Mouse (Mus musculus) olfactory bulb, adult 2 months (tissue): Measurements from ENCODE around the gene Cope. TPM values are rescaled to one million over a fixed set of nuclear protein-coding genes. Genes with fewer than 3 reads are reported as not detected.

Experiments used
- H3K27ac ChIP-seq: fragments of 200-500 bp; 2 replicates; pipeline ENCODE4 v1.5.1; 2012; ENCODE audit warnings: low read depth, low read length; ENCODE audit not compliant: insufficient read depth
- H3K4me1 ChIP-seq: fragments of 200-500 bp; 2 replicates; pipeline ENCODE4 v1.6.1; 2012; ENCODE audit warnings: low read length; ENCODE audit not compliant: control insufficient read depth, insufficient read depth
- H3K4me3 ChIP-seq: fragments of 200-500 bp; 2 replicates; pipeline ENCODE4 v1.5.1; 2012; ENCODE audit warnings: mild to moderate bottlenecking, low read depth, low read length, moderate library complexity; ENCODE audit not compliant: insufficient read depth
- CTCF ChIP-seq: fragments of 200-500 bp; IDR thresholded peaks from 2 replicates; pipeline ENCODE4 v1.5.1; 2012; ENCODE audit warnings: low read depth, mild to moderate bottlenecking, low read length, moderate library complexity; ENCODE audit not compliant: insufficient read depth
- POLR2A ChIP-seq: fragments of 200-500 bp; IDR thresholded peaks from 2 replicates; pipeline ENCODE4 v1.6.1; 2012; ENCODE audit warnings: mild to moderate bottlenecking, low read depth, low read length, moderate library complexity; ENCODE audit not compliant: insufficient read depth
- WGBS: fragments of 180-500 bp; shearing (Covaris S2); methylation state at CpG from one replicate; pipeline ENCODE4 v1.1.7; 2018; 5-methylcytosine and 5-hydroxymethylcytosine counted together
- polyA plus RNA-seq: library from polyadenylated mRNA; stranded (reverse); fragments of >200 nt; gene quantifications from 2 replicates; pipeline ENCODE4 v1.2.4, GENCODE M21; 2012; ENCODE audit warnings: low replicate concordance; ENCODE audit not compliant: missing spikeins, insufficient read depth, insufficient read length

The Cope gene
- polyA plus RNA-seq, 1 experiment = not detected

DNA sequence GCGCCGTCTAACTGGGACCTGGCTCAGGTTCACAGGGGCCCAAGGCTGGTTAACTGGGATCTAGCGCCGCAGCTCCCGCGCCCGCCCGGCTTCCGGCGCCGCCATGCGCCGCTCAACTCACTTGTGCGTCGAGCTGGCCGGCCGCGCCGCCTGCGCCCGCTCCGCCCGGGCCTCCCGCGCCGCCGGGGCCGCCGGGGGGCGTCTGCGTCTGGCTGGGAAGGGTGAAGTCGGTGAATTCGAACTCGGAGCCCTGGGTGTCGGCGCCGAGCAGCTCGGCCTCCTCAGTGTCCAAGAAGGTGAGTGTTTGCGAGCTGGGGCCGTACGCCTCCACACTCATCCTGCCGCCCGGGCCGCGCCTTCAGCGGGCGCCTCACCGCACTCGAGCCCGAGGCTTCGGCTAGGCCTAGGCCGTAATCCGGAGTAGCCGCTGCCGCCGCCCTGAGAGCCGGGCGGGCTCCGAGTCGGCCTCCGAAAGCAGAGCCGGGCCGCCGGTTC lies 50.4 kb downstream of the Cope start:
- Histone ChIP-seq H3K4me3 (peak overlapping the region; percentile 95), H3K4me1 (peaks cover 43% of the 10 kb centered on the region), H3K27ac (no peak overlapping the region)
- TF ChIP-seq CTCF = no peak
- TF ChIP-seq POLR2A = no peak
- WGBS = under 1% methylated on average over 62 of the region's 64 CpGs

DNA sequence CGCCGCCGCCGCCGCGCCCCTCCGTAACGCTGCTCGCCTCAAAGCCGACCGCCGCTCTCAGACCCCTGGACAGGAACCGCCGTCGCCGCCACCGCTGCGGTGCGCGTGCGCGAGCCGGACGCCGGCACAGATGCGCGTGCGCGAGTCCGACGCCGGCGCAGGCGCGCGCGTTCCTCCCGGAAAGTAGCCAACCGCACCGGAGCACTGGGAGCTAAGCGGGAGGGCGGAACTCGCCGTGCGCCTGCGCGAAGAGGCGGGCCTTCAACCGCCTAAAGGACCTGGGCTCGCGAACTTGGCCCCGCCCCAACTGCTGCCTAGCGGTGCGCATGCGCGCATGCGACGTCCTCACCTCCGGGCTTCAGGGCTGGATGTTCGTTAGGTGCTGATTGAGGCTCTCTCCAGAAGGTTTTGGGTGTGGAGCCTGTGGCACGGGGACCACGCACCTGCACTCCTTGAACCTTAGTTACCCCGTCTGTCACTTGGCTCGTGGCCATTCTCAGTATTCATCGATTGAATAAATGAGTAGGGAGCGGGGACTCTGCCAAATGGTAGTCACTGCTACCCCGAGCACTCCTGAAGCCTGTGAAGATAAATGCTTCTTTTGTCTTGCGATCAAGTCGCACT lies 51.0 kb downstream of the Cope start, which contains the start of gene Upf1:
Gene Upf1, minus strand, starts transcription at position 85 of the 624 bp plus-strand sequence.
- under 1% methylated on average over 69 of the region's 69 CpGs for WGBS

DNA sequence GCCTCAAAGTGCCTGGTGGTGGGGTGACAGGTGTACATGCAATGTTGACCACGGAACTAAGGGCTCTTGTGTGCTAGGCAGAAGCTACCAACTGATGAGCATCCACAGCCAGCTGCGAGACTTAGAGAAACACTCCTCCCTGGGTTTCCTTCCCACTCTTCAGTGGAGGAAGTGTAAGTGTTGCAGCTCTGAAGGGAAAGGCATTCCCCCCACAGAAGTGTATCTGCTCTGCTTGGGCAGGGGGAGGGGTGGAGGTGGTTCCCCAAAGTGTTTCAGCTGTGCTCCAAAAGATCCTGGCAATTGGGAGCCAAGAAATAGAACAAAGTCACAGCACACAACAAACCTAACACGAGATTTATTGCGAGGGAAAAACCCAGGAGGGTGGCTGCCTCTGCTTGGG lies 51.7 kb downstream of the Cope start:
- H3K4me3 ChIP-seq = peak overlapping the region; percentile 60
- peaks cover 32% of the 10 kb centered on the region for H3K4me1 ChIP-seq
- TF ChIP-seq POLR2A (no peak), CTCF (no peak)
- 21% methylated on average over 4 of the region's 4 CpGs for WGBS
- H3K27ac ChIP-seq = peak overlapping the region; percentile 86

More for the DNA sequence above, 51.0 kb downstream of the Cope start, which contains the start of gene Upf1:
- peak within 1 kb of the TSS; percentile 86 for H3K27ac ChIP-seq
- H3K4me3 ChIP-seq = peak within 1 kb of the TSS; percentile 95
- H3K4me1 ChIP-seq = peaks cover 39% of the 10 kb centered on the region
- TF ChIP-seq POLR2A = peak; percentile 96
- TF ChIP-seq CTCF = no peak

DNA sequence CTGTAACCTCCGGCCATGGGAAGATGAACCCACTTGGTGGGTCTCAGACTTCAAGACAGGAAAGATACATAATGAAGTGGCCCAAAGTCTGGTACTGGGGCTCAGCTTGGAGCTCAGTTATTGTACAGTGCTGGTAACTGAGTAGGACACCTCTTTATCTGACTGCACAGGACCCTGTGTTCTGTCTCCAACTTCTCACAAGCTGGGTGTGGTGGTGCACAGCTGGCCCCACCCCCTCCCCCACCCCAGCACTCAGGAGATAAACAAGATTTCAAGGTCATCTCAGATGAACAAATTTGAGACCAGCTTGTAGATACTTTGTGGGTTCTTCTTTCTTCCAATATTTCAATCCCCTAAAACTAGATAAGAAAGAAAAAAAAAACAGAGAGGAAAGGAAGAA lies 53.8 kb downstream of the Cope start:
- H3K27ac ChIP-seq = no peak overlapping the region
- TF ChIP-seq CTCF (no peak), POLR2A (no peak)
- H3K4me3 ChIP-seq = no peak overlapping the region
- peaks cover 18% of the 10 kb centered on the region for H3K4me1 ChIP-seq
- 91% methylated on average over 1 of the region's 1 CpGs for WGBS

DNA sequence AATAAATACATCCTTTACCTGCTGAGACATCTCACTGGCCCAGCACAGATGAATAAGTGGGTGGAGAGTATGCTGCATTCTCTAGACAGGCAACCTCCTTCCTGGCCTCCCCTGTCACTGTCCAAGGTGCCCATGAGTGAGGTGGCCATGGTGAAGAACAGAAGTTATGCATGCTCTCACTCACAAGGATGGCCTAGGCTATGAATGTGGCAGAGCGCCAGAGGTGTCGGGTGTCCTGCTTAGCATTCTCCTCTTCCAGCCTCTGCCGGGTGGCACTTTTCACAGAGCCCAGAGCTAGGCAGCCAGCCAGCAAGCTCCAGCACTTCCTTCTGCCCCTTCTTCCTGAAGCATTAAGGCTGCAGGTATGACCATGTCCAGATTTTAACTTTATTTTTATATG lies 57.1 kb downstream of the Cope start:
- no peak overlapping the region for H3K4me3 ChIP-seq
- no peaks in the 10 kb centered on the region for H3K4me1 ChIP-seq
- no peak overlapping the region for H3K27ac ChIP-seq
- TF ChIP-seq POLR2A (no peak), CTCF (no peak)
- whole genome bisulfite sequencing = 41% methylated on average over 3 of the region's 3 CpGs

DNA sequence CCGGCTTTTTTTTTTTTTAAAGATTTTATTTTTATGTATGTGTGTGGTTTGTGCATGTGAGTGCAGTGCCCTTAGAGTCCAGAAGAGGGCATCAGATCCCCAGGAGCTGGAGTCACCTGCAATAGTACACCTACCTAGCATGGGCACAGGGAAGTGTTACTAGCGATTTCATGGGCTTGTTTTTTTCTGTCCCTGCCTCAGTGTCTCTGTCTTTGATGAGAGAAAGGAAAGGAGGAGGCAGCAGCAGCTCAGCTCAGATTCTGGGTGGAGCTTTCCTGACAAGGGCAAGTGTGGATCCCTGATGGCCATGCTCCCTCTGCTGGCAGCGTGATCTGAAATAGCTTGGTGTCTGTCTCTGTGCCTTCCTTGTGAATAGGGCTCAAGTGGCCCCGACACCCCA lies 58.5 kb downstream of the Cope start:
- 46% methylated on average over 4 of the region's 4 CpGs for WGBS

DNA sequence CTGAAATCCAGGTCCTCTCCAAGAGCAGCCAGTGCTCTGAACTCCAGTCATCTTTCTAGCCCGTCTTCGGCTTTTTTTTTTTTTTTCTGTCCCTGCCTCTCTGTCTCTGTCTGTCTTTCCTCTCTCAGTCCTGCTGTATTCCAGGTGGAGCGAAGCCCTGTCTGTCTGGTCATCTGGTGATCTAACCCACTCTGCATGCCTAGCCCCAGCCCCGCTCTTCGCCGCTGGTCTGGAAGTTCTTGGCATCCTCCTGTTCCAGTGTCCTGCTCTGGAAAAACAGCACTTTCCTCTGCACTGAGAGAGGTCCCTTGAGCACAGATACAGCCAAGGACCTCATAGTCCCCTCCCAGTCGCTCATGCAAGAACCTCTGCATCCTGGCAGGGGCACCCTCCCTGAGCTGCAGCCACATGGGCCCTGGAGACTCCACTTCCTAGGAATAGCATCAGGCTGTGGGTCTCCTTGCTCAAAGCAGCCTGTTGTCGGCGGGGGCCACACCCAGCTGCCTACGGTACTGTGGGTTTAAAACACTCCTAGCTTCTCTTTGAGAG lies 59.2 kb downstream of the Cope start:
- H3K4me1 ChIP-seq = no peaks in the 10 kb centered on the region
- TF ChIP-seq POLR2A = no peak
- H3K27ac ChIP-seq = no peak overlapping the region
- H3K4me3 ChIP-seq = no peak overlapping the region
- WGBS = 80% methylated on average over 10 of the region's 10 CpGs

More for the DNA sequence above, 58.5 kb downstream of the Cope start:
- TF ChIP-seq CTCF = no peak
- TF ChIP-seq POLR2A = no peak
- Histone ChIP-seq H3K4me1 (no peaks in the 10 kb centered on the region), H3K27ac (no peak overlapping the region), H3K4me3 (no peak overlapping the region)

Other genes with a start within 250 kb of the Cope start
- not detected in 2 replicates for gene Tm6sf2, start 229.6 kb upstream of the Cope start, polyA plus RNA-seq
- gene Hapln4, start 219.1 kb upstream of the Cope start, polyA plus RNA-seq = not detected in 2 replicates
- gene Ncan, start 181.6 kb upstream of the Cope start, polyA plus RNA-seq = 84.7 TPM in 1 of 2 replicates, not detected in the other
- gene Nr2c2ap, start 171.2 kb upstream of the Cope start, polyA plus RNA-seq = not detected in 2 replicates
- not detected in 2 replicates for gene Rfxank, start 163.4 kb upstream of the Cope start, polyA plus RNA-seq
- gene Borcs8, start 163.0 kb upstream of the Cope start, polyA plus RNA-seq = not detected in 2 replicates
- gene Mef2b, start 162.8 kb upstream of the Cope start, polyA plus RNA-seq = not detected in 2 replicates
- not detected in 2 replicates for gene Tmem161a, start 130.2 kb upstream of the Cope start, polyA plus RNA-seq
- not detected in 2 replicates for gene Slc25a42, start 90.2 kb upstream of the Cope start, polyA plus RNA-seq
- gene Sugp2, start 68.3 kb upstream of the Cope start, polyA plus RNA-seq = not detected in 2 replicates
- gene Armc6, start 68.1 kb upstream of the Cope start, polyA plus RNA-seq = not detected in 2 replicates
- not detected in 2 replicates for gene Homer3, start 19.7 kb upstream of the Cope start, polyA plus RNA-seq
- not detected in 2 replicates for gene Ddx49, start within 50 bp of the Cope start, polyA plus RNA-seq
- gene Cers1, start 13.3 kb downstream of the Cope start, polyA plus RNA-seq = not detected in 2 replicates
- gene Gdf1, start 27.3 kb downstream of the Cope start, polyA plus RNA-seq = not detected in 2 replicates
- gene Upf1, start 50.8 kb downstream of the Cope start, polyA plus RNA-seq = not detected in 2 replicates
- gene Comp, start 71.0 kb downstream of the Cope start, polyA plus RNA-seq = not detected in 2 replicates
- gene Crtc1, start 137.1 kb downstream of the Cope start, polyA plus RNA-seq = not detected in 2 replicates
- gene Klhl26, start 174.4 kb downstream of the Cope start, polyA plus RNA-seq = not detected in 2 replicates
- not detected in 2 replicates for gene Tmem59l, start 184.8 kb downstream of the Cope start, polyA plus RNA-seq
- not detected in 2 replicates for gene Crlf1, start 190.6 kb downstream of the Cope start, polyA plus RNA-seq
- gene Rex1bd, start 204.2 kb downstream of the Cope start, polyA plus RNA-seq = not detected in 2 replicates
- gene Uba52, start 208.3 kb downstream of the Cope start, polyA plus RNA-seq = 789 TPM in 1 of 2 replicates, not detected in the other
- gene Fkbp8, start 225.2 kb downstream of the Cope start, polyA plus RNA-seq = not detected in 2 replicates
- gene Kxd1, start 225.4 kb downstream of the Cope start, polyA plus RNA-seq = not detected in 2 replicates
- gene Ell, start 236.9 kb downstream of the Cope start, polyA plus RNA-seq = not detected in 2 replicates